Mouse (Mus musculus) megakaryocyte, embryonic 14.5 days (primary cell): Measurements from ENCODE around the gene Msrb2.

Source experiments
- FLI1 ChIP-seq: IDR thresholded peaks from 2 replicates; pipeline ENCODE4 v1.6.1; 2012; ENCODE audit warnings: low read length, inconsistent platforms, mixed read lengths
- GATA1 ChIP-seq: IDR thresholded peaks from 3 replicates; pipeline ENCODE4 v1.6.1; 2012; ENCODE audit warnings: mixed read lengths, low read length, inconsistent platforms, borderline replicate concordance

- no peak for TF ChIP-seq GATA1
- TF ChIP-seq FLI1: no peak
These were observed 51.0 kb downstream of the Msrb2 start for GRCm38 (mm10) chr2:19422226-19422625.
